Mouse (Mus musculus): ENCODE measurements at regions not wholly inside any gene's neighbourhood (a gene's known extent, or its start where the extent isn't known, plus 50 kb on each side); places are given as distances from the start of the nearest gene placed in this dataset.
"Not testable (repeated sequence)": the region's sequence is repeated elsewhere in the genome, so short reads cannot be mapped to it uniquely, and the experiment has no call there.

- ATAC-seq, result no peak
Observed at GRCm38 (mm10) chr12:56058876-56059275, 222.8 kb downstream of the Brms1l start.

- ATAC-seq, result no peak
Observed at GRCm38 (mm10) chr12:56058463-56058862, 222.3 kb downstream of the Brms1l start.

GRCm38 (mm10) chr12:56055382-56055781 is 219.3 kb downstream of the Brms1l start:
- no peak for ATAC-seq

- no peak for ATAC-seq
Observed at GRCm38 (mm10) chr12:56046050-56046449, 209.9 kb downstream of the Brms1l start.

DNA sequence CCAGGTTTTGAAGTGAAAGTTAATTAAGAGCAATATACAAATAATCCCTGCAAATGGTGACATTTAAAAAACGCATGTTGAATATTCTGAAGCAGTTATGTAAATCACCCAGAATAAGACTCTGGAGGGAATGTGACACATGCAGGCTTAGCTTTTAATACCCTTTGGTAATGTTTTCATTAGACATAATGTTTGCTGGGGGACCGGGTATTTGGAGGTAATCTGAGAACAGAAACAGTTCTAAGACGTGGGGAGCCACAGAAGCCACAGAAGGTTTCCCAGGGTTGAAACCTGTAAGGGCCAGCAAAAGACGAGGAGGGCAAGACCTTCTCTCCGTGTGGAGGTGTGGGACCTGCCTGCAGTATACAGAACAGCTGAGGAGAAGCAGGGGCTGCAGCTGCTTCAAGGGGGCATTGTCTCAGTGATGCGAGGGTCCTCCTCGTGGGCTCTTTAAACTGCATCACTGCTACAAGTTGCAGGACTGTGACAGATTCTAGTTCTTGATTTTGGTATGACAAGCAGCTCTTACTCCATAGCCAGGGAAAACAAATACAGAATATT is 184.9 kb downstream of the Brms1l start:
- ATAC-seq, result no peak

GRCm38 (mm10) chr12:56020547-56020946 is 184.4 kb downstream of the Brms1l start:
- ATAC-seq, result no peak

- no peak for ATAC-seq
Observed at GRCm38 (mm10) chr12:56009976-56010375, 173.9 kb downstream of the Brms1l start.

DNA sequence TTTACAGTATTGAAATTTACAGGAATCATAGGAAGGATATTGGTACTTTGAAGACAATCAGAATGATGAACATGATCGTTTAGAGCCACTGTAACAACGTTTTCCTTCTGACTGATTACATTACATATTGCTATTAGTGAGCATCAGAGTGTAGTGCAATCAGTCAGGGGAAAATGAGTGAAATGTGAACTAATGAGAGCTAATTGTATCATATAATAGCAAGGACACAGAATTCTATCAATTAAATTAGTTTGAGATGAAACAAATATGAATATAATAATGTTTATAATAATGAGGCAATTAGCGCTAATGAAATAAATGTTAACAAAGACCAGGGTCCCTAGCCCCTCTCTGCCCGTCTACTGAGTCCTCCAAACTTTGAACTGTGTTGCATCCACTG is 169.7 kb downstream of the Brms1l start:
- ATAC-seq, result no peak

GRCm38 (mm10) chr12:56005321-56005720 is 169.2 kb downstream of the Brms1l start:
- no peak for ATAC-seq

- ATAC-seq, result no peak
Observed at GRCm38 (mm10) chr12:56004479-56004878, 168.4 kb downstream of the Brms1l start.

- ATAC-seq, result no peak
Observed at GRCm38 (mm10) chr12:56003561-56003960, 167.4 kb downstream of the Brms1l start.

- no peak for ATAC-seq
Observed at GRCm38 (mm10) chr12:55996585-55997377, 160.7 kb downstream of the Brms1l start.

DNA sequence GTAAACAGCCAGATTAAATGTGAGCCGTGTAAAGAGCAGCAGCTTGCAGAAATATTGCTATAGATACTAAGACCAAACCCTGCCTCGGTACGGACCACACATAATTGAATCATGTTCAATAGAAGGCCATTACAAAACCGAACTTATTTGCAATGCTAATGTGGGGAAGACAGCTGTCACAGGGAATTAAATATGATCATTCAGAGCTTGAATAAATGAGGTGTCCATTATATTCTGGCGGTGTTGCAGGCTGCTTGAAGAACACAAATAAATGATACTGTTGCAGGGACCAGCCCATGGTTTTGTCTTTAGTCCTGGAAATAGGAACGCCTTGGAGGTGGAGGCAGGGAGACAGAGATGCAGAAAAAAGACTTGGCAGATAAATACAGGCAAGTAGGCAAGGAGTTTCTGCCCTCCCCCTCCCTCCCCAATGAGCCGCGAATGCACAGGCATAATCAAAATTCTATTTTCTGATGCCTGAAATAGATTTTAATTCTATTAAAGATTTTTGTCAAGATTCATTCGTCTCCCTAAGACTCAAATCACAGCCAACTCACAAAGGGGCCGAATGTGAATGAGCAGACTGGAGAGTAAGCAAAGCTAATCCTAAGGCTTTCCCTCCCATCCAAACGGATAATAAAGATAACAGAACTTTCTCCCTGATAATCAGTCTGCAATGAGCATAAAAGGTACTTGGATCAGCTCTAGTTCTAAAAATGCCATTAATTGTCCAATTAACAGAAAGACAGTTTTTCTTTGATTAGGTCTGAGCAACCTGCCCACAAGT is 147.6 kb downstream of the Brms1l start:
- no peak for ATAC-seq

GRCm38 (mm10) chr12:55983128-55983527 is 147.0 kb downstream of the Brms1l start:
- ATAC-seq, result no peak

GRCm38 (mm10) chr12:55974262-55974661 is 138.1 kb downstream of the Brms1l start:
- no peak for ATAC-seq

- not testable (repeated sequence) for ATAC-seq
Observed at GRCm38 (mm10) chr12:55959319-55959718, 123.2 kb downstream of the Brms1l start.

GRCm38 (mm10) chr12:55940566-55940965 is 104.4 kb downstream of the Brms1l start:
- no peak for ATAC-seq

GRCm38 (mm10) chr12:55939281-55940142 is 103.4 kb downstream of the Brms1l start:
- ATAC-seq, result no peak

GRCm38 (mm10) chr12:55934172-55934571 is 98.0 kb downstream of the Brms1l start:
- no peak for ATAC-seq

- no peak for ATAC-seq
Observed at GRCm38 (mm10) chr12:55933417-55933816, 97.3 kb downstream of the Brms1l start.

DNA sequence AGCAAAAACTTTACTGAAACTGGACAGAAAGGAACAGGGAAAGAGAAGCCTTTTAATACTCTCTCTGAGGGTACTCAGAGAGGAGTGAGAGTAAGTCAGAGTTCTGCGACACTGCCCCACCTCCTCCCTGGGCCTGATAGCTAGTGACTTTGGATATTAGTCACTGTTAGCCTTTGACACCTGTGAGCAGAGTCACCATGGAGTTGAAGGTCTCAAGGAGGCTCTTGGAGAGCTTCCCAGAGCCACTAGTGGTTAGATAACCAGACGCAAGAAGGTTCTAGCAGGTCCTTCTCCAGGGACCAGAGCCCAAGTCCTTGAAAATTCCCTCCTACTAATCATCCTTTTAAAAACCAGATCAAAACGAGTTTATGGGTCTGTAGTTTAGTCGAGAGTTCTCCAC is 94.3 kb downstream of the Brms1l start:
- ATAC-seq, result no peak

DNA sequence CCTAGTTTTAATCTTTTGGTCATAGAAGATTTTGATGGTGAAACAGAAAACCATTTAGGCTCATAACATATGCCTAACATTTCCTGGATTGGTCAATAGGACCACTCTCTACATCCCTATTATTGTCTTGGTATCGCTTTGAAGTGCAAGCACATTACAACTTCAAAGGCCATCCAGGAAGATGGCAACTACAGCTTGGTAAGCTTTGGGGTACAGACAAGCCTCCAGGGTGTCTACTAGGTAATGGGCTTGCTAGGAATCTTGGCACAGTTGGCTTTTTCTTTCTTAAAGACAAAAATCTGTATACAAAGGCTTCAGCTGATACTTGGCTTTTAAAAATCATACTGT is 90.8 kb downstream of the Brms1l start:
- ATAC-seq, result no peak
